Mouse (Mus musculus) heart, embryonic 11.5 days (tissue): ENCODE data around the gene Atp13a1. TPM values are rescaled to one million over a fixed set of nuclear protein-coding genes. Genes with fewer than 3 reads are reported as not detected.

Experiments
- ATAC-seq: fragments of 200-750 bp; cut with Nextera tagmentation; replicated peaks from 2 replicates; pipeline ENCODE4 v1.8.0; 2017; ENCODE audit warnings: moderate library complexity; ENCODE audit not compliant: insufficient number of reproducible peaks, low FRiP score, low TSS enrichment
- H3K27ac ChIP-seq: fragments of 300-500 bp; sonication (generic); 2 replicates; pipeline ENCODE4 v1.5.1; 2014; ENCODE audit warnings: mild to moderate bottlenecking, low read depth, low read length
- H3K27me3 ChIP-seq: fragments of 300-500 bp; sonication (generic); 2 replicates; pipeline ENCODE4 v1.6.1; 2014; ENCODE audit warnings: mild to moderate bottlenecking, low read length, mixed read lengths; ENCODE audit not compliant: control insufficient read depth, insufficient read depth
- H3K36me3 ChIP-seq: fragments of 300-500 bp; sonication (generic); 2 replicates; pipeline ENCODE4 v1.6.1; 2014; ENCODE audit warnings: mild to moderate bottlenecking, low read length, moderate library complexity, mixed read lengths; ENCODE audit not compliant: control insufficient read depth, insufficient read depth
- H3K4me1 ChIP-seq: fragments of 300-500 bp; sonication (generic); 2 replicates; pipeline ENCODE4 v1.6.1; 2014; ENCODE audit warnings: low read length; ENCODE audit not compliant: control insufficient read depth, insufficient read depth
- H3K4me2 ChIP-seq: fragments of 300-500 bp; sonication (generic); 2 replicates; pipeline ENCODE4 v1.6.1; 2014; ENCODE audit warnings: mild to moderate bottlenecking, moderate library complexity
- H3K4me3 ChIP-seq: fragments of 300-500 bp; sonication (generic); 2 replicates; pipeline ENCODE4 v1.5.1; 2014; ENCODE audit warnings: low read depth, low read length
- H3K9ac ChIP-seq: fragments of 300-500 bp; sonication (generic); 2 replicates; pipeline ENCODE4 v1.6.1; 2014; ENCODE audit warnings: mild to moderate bottlenecking, low read depth, low read length, moderate library complexity
- H3K9me3 ChIP-seq: fragments of 300-500 bp; sonication (generic); replicated peaks from 2 replicates; pipeline ENCODE4 v1.6.1; 2016; ENCODE audit warnings: low read length; ENCODE audit not compliant: control insufficient read depth
- WGBS: fragments of 180-500 bp; shearing (Covaris S2); extraction: QIAGEN DNeasy Blood & Tissue Kit; methylation state at CpG from one replicate; pipeline ENCODE4 v1.1.7; 2014; ENCODE audit not compliant: insufficient replicate concordance; 5-methylcytosine and 5-hydroxymethylcytosine counted together
- polyA plus RNA-seq: library from polyadenylated mRNA; unstranded; fragments of >200 nt; fragmentation: Nextera tagmentation; extraction: Ambion mirVana; gene quantifications from 2 replicates; pipeline ENCODE4 v1.2.1, GENCODE M21; 2014

Atp13a1 gene
- 25.6 and 30.9 TPM in 2 replicates for polyA plus RNA-seq

DNA sequence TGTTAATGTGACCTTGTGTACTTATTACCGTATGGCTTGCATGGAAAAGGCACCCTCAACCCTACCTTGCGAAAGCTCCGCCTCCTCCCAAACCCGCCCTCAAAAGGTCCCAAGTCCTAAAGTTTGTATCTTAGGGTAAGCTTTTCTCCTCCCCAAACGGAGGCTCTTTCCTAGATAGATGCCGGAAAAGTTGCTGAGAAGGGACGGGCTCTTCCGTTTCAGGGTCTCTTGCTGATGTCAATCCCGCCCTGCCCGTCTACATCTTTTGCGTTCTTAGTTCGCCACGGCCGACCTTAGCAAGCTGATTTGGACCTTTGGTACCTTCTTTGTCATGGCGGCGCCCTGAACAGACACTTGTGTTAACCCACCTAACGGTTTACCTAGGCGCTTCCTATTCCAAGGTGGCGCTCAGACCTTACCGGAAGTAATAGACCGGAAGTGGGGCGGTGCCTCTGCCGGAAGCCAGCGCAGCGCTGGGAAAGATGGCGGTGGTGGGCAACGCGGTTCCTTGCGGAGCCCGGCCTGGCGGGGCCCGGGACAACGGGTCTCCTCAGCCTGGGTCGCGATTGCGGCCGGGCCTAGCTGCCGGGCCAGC is at the start of gene Atp13a1, which contains the start of gene Zfp866:
Gene Atp13a1 (plus strand): TSS at position 391 of the 595 bp plus-strand sequence.
Gene Zfp866 (minus strand): TSS at position 406 of the 595 bp plus-strand sequence.
- WGBS: under 1% methylated on average over 38 of the region's 38 CpGs
- Histone ChIP-seq H3K36me3 (peaks cover 11% of the 10 kb centered on the region), H3K4me3 (peak within 1 kb of the TSS; percentile 93), H3K27me3 (no peaks in the 10 kb centered on the region), H3K9me3 (no peaks in the 10 kb centered on the region), H3K4me2 (peak within 1 kb of the TSS; percentile 78), H3K9ac (peak within 1 kb of the TSS; percentile 84), H3K4me1 (peaks cover 11% of the 10 kb centered on the region), H3K27ac (peak within 1 kb of the TSS; percentile 91)
- peak; percentile 90 for ATAC-seq

DNA sequence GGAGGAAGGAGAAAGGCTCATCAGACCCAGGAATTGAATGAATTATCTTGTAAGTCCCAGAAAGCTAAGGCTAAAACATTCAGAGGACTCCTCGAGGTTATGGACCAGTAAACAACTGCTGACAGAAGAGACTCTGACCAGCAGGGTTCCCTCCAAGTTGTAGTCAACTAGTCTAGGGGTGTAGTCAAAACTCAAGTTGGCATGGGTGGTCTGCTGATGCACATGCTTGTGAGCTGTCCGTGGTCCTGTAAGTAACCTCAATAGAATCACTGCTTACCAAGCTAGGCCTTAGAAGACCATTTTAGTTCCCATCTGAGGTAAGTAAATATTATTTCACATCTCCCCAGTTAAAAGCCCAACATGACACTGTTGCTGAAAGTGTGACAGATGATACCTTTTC is 49.7 kb upstream of the Atp13a1 start:
- H3K27ac ChIP-seq: no peak overlapping the region
- H3K36me3 ChIP-seq: peaks cover 3% of the 10 kb centered on the region; the same call in 1 of the 2 replicates
- no peaks in the 10 kb centered on the region for H3K4me1 ChIP-seq
- WGBS: 76% methylated on average over 2 of the region's 2 CpGs
- H3K4me2 ChIP-seq: no peak overlapping the region
- no peak overlapping the region for H3K4me3 ChIP-seq
- no peaks in the 10 kb centered on the region for H3K27me3 ChIP-seq
- H3K9me3 ChIP-seq: no peaks in the 10 kb centered on the region
- H3K9ac ChIP-seq: no peak overlapping the region
- ATAC-seq: no peak

DNA sequence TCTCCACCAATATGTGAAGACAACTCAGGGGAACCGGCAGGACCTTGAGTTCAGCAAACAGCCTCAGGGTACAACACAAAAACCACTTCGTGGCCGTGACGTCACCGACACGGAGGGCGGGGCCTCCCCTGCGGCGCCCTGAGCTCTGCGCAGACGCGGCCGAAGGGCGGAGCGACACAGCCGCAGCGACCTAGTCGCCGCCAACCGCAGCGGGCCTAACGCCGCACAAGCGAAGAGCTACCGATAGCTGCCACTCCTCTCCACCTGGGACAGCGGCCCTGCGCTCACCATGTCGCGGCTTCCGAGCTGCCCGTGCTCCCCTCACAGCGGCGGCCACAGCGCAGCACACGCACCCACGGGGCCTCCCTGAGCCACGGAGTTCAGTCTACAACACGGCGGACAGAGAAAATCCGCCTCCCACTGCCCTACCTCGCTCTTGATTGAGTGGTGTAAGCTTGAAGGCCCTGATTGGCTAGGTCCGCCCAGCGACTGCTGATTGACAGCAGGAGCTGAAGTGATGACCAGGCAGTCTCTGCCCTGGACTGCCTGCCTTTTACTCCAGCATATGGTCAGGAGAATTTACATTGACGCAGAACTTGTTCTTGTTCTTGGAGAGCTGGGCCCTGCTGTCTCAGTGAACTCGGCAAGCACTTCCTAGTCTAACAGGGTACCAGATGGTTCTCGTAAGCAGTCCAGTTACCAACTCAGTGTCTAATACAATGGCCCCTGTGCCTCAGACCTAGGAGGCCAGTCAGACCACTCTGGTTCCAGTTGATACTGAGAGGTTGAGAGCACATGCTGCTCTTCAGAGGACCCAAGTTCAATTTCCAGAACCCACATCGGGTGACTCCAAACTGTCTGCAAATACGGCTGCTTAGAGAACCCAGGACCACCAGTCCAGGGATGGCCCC is 41.2 kb upstream of the Atp13a1 start, which contains the start of gene Zfp963:
Gene Zfp963 (minus strand): TSS at position 427 of the 911 bp plus-strand sequence.
- Histone ChIP-seq H3K27ac (peak within 1 kb of the TSS; percentile 99), H3K9ac (peak within 1 kb of the TSS; percentile 95), H3K4me2 (peak within 1 kb of the TSS; percentile 62), H3K27me3 (no peaks in the 10 kb centered on the region), H3K4me1 (peaks cover 4% of the 10 kb centered on the region; the same call in 1 of the 2 replicates), H3K4me3 (peak within 1 kb of the TSS; percentile 80), H3K36me3 (no peaks in the 10 kb centered on the region), H3K9me3 (no peaks in the 10 kb centered on the region)
- 3% methylated on average over 48 of the region's 48 CpGs for WGBS
- ATAC-seq: peak; percentile 98

DNA sequence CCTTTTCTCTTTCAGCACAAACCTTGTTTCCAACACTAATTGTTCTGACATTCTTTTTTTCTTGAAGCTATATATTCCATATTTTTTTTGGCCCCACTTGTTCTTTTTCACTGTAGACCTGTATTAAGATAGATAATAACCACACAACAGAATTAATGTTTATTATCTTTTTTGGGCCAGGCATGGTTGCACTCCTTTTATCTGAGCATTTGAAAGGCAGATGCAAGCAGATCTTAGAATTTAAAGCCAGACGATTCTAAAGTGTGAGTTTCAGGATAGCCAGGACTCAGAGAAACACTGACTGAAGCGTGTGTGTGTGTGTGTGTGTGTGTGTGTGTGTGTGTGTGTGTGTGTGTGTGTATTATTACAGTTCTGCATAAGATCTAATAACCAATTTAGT is 38.5 kb upstream of the Atp13a1 start:
- no peak overlapping the region for H3K9ac ChIP-seq
- no peak for ATAC-seq
- no peak overlapping the region for H3K27ac ChIP-seq
- H3K4me3 ChIP-seq: no peak overlapping the region
- no peak overlapping the region for H3K4me2 ChIP-seq
- WGBS: 85% methylated on average over 2 of the region's 2 CpGs
- H3K4me1 ChIP-seq: peaks cover 4% of the 10 kb centered on the region; the same call in 1 of the 2 replicates
- peaks cover 3% of the 10 kb centered on the region; the same call in 1 of the 2 replicates for H3K36me3 ChIP-seq
- no peaks in the 10 kb centered on the region for H3K9me3 ChIP-seq
- no peaks in the 10 kb centered on the region for H3K27me3 ChIP-seq

DNA sequence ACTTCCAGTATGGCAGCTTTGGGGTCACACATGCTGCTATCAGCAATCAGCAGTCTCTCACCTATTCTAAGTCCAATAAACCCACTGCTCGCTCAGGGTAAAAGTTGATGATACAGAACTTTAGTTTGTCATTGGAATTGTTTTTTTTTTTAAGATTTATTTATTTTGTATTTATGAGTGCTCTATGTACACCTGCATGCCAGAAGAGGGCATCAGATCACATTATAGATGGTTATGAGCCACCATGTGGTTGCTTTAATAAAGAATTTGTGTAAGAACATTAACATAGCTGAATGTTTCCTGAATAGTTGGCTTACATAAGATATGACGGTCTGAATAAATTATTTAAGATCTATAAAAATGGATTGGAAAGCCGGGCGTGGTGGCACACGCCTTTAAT is 32.6 kb upstream of the Atp13a1 start:
- H3K27ac ChIP-seq: no peak overlapping the region
- H3K9ac ChIP-seq: no peak overlapping the region
- H3K4me1 ChIP-seq: no peaks in the 10 kb centered on the region
- no peak overlapping the region for H3K4me3 ChIP-seq
- WGBS: 90% methylated on average over 5 of the region's 5 CpGs
- no peaks in the 10 kb centered on the region for H3K27me3 ChIP-seq
- H3K36me3 ChIP-seq: peaks cover 10% of the 10 kb centered on the region
- no peak for ATAC-seq
- no peaks in the 10 kb centered on the region for H3K9me3 ChIP-seq
- no peak overlapping the region for H3K4me2 ChIP-seq

DNA sequence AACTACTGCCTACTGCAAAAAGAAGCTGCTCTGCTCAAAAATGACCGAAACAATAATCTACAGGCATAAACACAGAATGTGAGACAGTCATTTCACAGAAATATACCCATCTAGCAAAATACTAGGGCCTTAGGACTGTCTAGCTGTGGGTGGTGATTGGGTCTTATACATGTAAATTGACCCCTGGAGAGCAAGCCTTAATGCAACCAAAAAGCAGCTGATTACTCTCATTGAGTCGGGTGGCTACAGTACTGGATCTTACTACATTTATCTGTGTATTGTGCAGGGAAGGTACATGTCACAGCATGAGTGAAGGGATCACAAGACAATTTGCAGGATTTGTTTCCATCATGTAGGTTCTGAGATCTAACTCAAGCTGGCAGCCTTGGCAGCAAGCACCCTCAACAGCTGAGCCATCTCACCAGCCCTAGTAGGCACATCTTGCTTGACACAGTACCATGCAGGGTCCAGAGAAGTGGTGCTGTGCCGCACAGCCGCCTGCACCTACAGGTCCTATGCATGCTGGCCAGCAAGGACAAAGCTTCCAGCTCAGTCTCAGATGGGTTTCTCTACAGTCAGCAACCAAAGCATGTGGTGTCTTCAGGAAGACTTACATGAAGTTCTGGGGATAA is 29.0 kb upstream of the Atp13a1 start:
- Histone ChIP-seq H3K4me3 (no peak overlapping the region), H3K4me2 (no peak overlapping the region), H3K9me3 (peaks cover 16% of the 10 kb centered on the region), H3K9ac (no peak overlapping the region), H3K27ac (no peak overlapping the region), H3K4me1 (no peaks in the 10 kb centered on the region), H3K27me3 (no peaks in the 10 kb centered on the region), H3K36me3 (peaks cover 41% of the 10 kb centered on the region)
- ATAC-seq: no peak
- WGBS: 88% methylated on average over 4 of the region's 4 CpGs

DNA sequence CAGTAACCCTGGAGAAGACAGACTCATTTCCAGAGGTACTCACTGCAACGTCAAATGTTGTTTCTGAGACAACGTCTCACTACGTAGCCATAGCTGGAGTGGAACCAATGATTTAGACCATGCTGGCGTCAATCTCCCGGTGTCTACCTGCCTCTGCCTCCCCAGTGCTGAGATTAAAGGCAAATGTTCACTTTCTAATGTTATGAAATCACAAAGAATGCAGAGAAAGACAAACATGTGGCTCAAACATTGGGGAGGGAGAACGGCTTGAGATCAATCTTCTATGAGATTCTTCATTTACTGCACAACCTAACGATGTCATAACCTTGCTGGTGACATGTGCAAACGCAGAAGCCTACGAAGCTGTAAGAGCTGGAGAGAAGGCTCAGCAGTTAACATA is 19.7 kb upstream of the Atp13a1 start:
- Histone ChIP-seq H3K27ac (no peak overlapping the region), H3K4me3 (no peak overlapping the region), H3K36me3 (peaks cover 24% of the 10 kb centered on the region), H3K4me2 (no peak overlapping the region), H3K4me1 (peaks cover 15% of the 10 kb centered on the region), H3K27me3 (no peaks in the 10 kb centered on the region), H3K9ac (no peak overlapping the region), H3K9me3 (peaks cover 5% of the 10 kb centered on the region)
- no peak for ATAC-seq
- WGBS: 91% methylated on average over 9 of the region's 9 CpGs

DNA sequence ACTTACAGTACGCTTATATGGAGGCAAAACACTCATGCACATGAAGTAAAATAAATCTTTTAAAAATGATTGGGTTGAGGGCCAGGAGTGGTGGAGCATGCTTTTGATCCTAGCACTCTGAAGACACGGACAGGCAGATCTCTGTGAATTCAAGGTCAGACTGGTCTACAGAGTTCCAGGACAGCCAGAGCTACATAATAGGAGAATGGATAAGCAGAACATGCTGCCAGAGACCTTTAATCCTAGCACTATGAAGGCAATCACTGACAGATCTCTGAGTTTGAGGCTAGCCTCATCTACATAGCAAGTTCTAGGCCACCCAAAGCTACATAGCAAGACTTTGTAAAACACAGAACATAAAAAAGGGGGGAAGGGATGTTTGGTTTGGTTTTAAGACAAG is 18.9 kb upstream of the Atp13a1 start:
- Histone ChIP-seq H3K4me3 (no peak overlapping the region), H3K27me3 (no peaks in the 10 kb centered on the region), H3K9ac (no peak overlapping the region), H3K27ac (no peak overlapping the region), H3K4me2 (no peak overlapping the region), H3K9me3 (no peaks in the 10 kb centered on the region), H3K36me3 (peaks cover 15% of the 10 kb centered on the region), H3K4me1 (peaks cover 15% of the 10 kb centered on the region)
- ATAC-seq: no peak
- 80% methylated on average over 2 of the region's 2 CpGs for WGBS
